Comparison of ENCODE assay signal across 8 mouse cellular contexts in genomic region chr7:46378983-46379382, GRCm38 (mm10). TPM values are rescaled to one million over a fixed set of nuclear protein-coding genes. Genes with fewer than 3 reads are reported as not detected.
DNase-seq lines count a peak whose midpoint lies in the region; ATAC-seq and TF ChIP-seq lines count a peak whose summit lies in the region.

No protein-coding gene starts in this region.

- no peaks in the 10 kb centered on the region for H3K79me2 ChIP-seq in C2C12 (ENCODE audit: control insufficient read depth, insufficient read depth)

- intact Hi-C loops in heart, postnatal 25 days (cut with DNase I): loop anchor here (2.0 kb wide), 1 partner anchor 98 kb away; no protein-coding TSS in a partner anchor

- ATAC-seq in forebrain, embryonic 16.5 days: peak; percentile 37; the same call in 1 of the 2 replicates

- no peak overlapping the region for H3K4me2 ChIP-seq in forebrain, embryonic 16.5 days (ENCODE audit: low read length)

- H3K4me3 ChIP-seq in C2C12 (ENCODE audit: insufficient read depth, poor library complexity, severe bottlenecking): no peak overlapping the region
- no peak overlapping the region for H3K4me3 ChIP-seq in forebrain, embryonic 16.5 days (replicated peaks; ENCODE audit: low read length)

- 4% methylated on average over 16 of the region's 16 CpGs for WGBS in forebrain, embryonic 16.5 days

- H3K79me3 ChIP-seq in C2C12 (ENCODE audit: low read depth): peaks cover 1% of the 10 kb centered on the region

- H3K9me3 ChIP-seq in forebrain, embryonic 16.5 days (ENCODE audit: control insufficient read depth, low read length): no peaks in the 10 kb centered on the region

- H3K36me3 ChIP-seq in C2C12 (ENCODE audit: control insufficient read depth, insufficient read depth): no peaks in the 10 kb centered on the region
- H3K36me3 ChIP-seq in forebrain, embryonic 16.5 days (ENCODE audit: control insufficient read depth, insufficient read depth): no peaks in the 10 kb centered on the region
- H3K36me3 ChIP-seq in splenic B cell, adult 2 months (ENCODE audit: control insufficient read depth, insufficient read depth, low read length, poor library complexity, severe bottlenecking): no peaks in the 10 kb centered on the region

- H3K27ac ChIP-seq in forebrain, embryonic 16.5 days (ENCODE audit: low read length): no peak overlapping the region

- no peaks in the 10 kb centered on the region for H3K27me3 ChIP-seq in C2C12 (ENCODE audit: control insufficient read depth, insufficient read depth, insufficient read length)
- peaks cover 51% of the 10 kb centered on the region for H3K27me3 ChIP-seq in forebrain, embryonic 16.5 days (replicated peaks; ENCODE audit: control insufficient read depth, insufficient read depth, low read length)
- H3K27me3 ChIP-seq in splenic B cell, adult 2 months (ENCODE audit: control insufficient read depth, insufficient read depth, low read length, poor library complexity, severe bottlenecking): no peaks in the 10 kb centered on the region

- peaks cover 17% of the 10 kb centered on the region for H3K4me1 ChIP-seq in forebrain, embryonic 16.5 days (replicated peaks; ENCODE audit: control insufficient read depth, insufficient read depth, low read length)

- no peak overlapping the region for H3K9ac ChIP-seq in forebrain, embryonic 16.5 days (replicated peaks; ENCODE audit: low read depth, low read length)

- TF ChIP-seq CTCF in C2C12 (IDR thresholded peaks at IDR 0.05; ENCODE audit: control insufficient read depth, insufficient read depth, insufficient read length): peak; percentile 50

- H3ac ChIP-seq in C2C12 (ENCODE audit: control insufficient read depth, insufficient read length, low read depth): no peak overlapping the region

- peak; percentile 49 to 52 for DNase-seq in heart, adult 18-20 months
- no peak for DNase-seq in heart, postnatal 25 days (ENCODE audit: low spot score)
- DNase-seq in adrenal gland, postnatal 25 days: peak; percentile 63
- DNase-seq in kidney, postnatal 36 days: peak; percentile 32 to 69
- DNase-seq in lung, postnatal 36 days: peak; percentile 51
- peak; percentile 79 for DNase-seq in splenic B cell, adult 2 months (ENCODE audit: low read depth, low spot score)

TF ChIP-seq in C2C12, 6 proteins besides CTCF, POLR2A, EP300 and RAD21:
- TF ChIP-seq MYOD1 (IDR thresholded peaks at IDR 0.05; ENCODE audit: control insufficient read depth, insufficient read length, low read depth) (no peak), CEBPB (IDR thresholded peaks at IDR 0.05; ENCODE audit: low read depth) (no peak), MAX (IDR thresholded peaks at IDR 0.05) (no peak)

RNA-seq across cellular contexts. Expression of gene Myod1, which starts 2.7 kb away (rescaled TPM):
- not detected for total RNA-seq in heart, adult 18-20 months (2021)
- total RNA-seq in heart, postnatal 25 days (2021): not detected
- 278 TPM for polyA plus RNA-seq in C2C12 (2012; fragmentation: generic; extraction: Trizol)
- not detected in 2 replicates for total RNA-seq in adrenal gland, postnatal 25 days (2021)
- polyA plus RNA-seq in forebrain, embryonic 16.5 days (2015; fragmentation: Nextera tagmentation; extraction: Ambion mirVana): 0.14 TPM in 1 of 2 replicates, not detected in the other

RNA-seq across cellular contexts. Expression of gene Kcnc1, which starts 17.3 kb away (rescaled TPM):
- under 1 TPM; 0.41 to 0.45 TPM for total RNA-seq in heart, adult 18-20 months (2021)
- under 1 TPM; 0.03 to 0.05 TPM for total RNA-seq in heart, postnatal 25 days (2021)
- polyA plus RNA-seq in C2C12 (2012; fragmentation: generic; extraction: Trizol): 0.01 TPM
- total RNA-seq in adrenal gland, postnatal 25 days (2021): 0.33 TPM in 2 replicates
- 7.6 and 8.4 TPM in 2 replicates for polyA plus RNA-seq in forebrain, embryonic 16.5 days (2015; fragmentation: Nextera tagmentation; extraction: Ambion mirVana)
